21 mouse cellular contexts compared by ENCODE assay signal in the genomic region with DNA sequence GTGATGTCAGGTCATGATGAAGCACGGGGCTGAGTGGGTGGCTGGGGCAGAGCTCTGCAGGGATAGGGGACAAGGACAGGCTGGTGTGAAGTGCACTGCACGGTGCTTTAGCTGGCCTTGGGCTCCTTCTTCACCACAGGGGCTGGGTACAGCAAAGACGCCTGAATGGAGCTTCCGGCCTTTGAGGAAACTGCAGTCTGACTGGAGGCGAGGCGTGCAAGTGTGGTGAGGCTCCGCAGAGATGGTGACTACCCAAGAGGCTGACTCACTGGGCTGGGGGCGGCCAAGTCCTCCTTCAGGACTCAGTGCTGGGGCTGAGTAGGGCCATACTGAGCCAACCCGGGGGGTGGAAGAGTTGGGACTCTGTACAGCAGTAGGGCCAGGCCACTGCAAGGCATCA. TPM values are rescaled to one million over a fixed set of nuclear protein-coding genes. Genes with fewer than 3 reads are reported as not detected.
DNase-seq lines count a peak whose midpoint lies in the region; TF ChIP-seq lines count a peak whose summit lies in the region.
"Had no signal": no experiment of that assay in that cellular context is flagged by ENCODE, and none has a peak within 500 bp of the region (broad histone marks: within the 10 kb centered on the region; RNA-seq: fewer than 3 reads in every experiment).

No protein-coding gene starts in this region.

- H3K4me1 ChIP-seq in embryonic facial prominence, embryonic 10.5 days = peaks cover 26% of the 10 kb centered on the region

- intact Hi-C loops in gastrocnemius, adult 2 months (cut with DNase I) = no loop called here

- no peak overlapping the region for H3K4me3 ChIP-seq in gastrocnemius, adult 2 months
- no peak overlapping the region for H3K4me3 ChIP-seq in embryonic facial prominence, embryonic 10.5 days
- H3K4me3 ChIP-seq: heart, embryonic 10.5 days; neural tube, embryonic 13.5 days had no signal

- no peak for DNase-seq in gastrocnemius, adult 2 months
- DNase-seq in gastrocnemius, postnatal 10 days = no peak
- DNase-seq in thymus, postnatal 14 days = peak; percentile 37
- no peak for DNase-seq in thymus, adult 18-20 months
- no peak for DNase-seq in embryonic facial prominence, embryonic 10.5 days (ENCODE audit: low spot score)
- no peak for DNase-seq in heart, postnatal 4 days
- no peak for DNase-seq in yolk sac, embryonic 10.5 days (ENCODE audit: low spot score)
- DNase-seq: cerebellum, adult 2 months; forebrain, postnatal 0 days; gastrocnemius, postnatal 25 days; heart, postnatal 14 days; kidney, adult 9 months; kidney, postnatal 4 days; liver; liver, postnatal 0 days; lung, postnatal 36 days; right cerebral cortex, postnatal 25 days had no signal

- H3K27me3 ChIP-seq in embryonic facial prominence, embryonic 10.5 days (replicated peaks; ENCODE audit: low read depth, poor library complexity, severe bottlenecking) = peaks cover 4% of the 10 kb centered on the region; the same call in 1 of the 2 replicates
- H3K27me3 ChIP-seq: neural tube, embryonic 13.5 days had no signal

- H3K9me3 ChIP-seq in embryonic facial prominence, embryonic 10.5 days = no peaks in the 10 kb centered on the region
- H3K9me3 ChIP-seq: heart, embryonic 10.5 days; neural tube, embryonic 13.5 days had no signal

- WGBS in embryonic facial prominence, embryonic 10.5 days = 79% methylated on average over 9 of the region's 9 CpGs

- H3K27ac ChIP-seq in gastrocnemius, adult 2 months = peak overlapping the region; percentile 46; the same call in 1 of the 2 replicates
- H3K27ac ChIP-seq in embryonic facial prominence, embryonic 10.5 days (replicated peaks) = peak overlapping the region; percentile 58; the same call in 1 of the 2 replicates
- H3K27ac ChIP-seq: neural tube, embryonic 13.5 days had no signal

- H3K36me3 ChIP-seq in embryonic facial prominence, embryonic 10.5 days (replicated peaks) = no peaks in the 10 kb centered on the region
- H3K36me3 ChIP-seq: heart, embryonic 10.5 days; neural tube, embryonic 13.5 days had no signal

- TF ChIP-seq CTCF in gastrocnemius, adult 2 months (IDR thresholded peaks at IDR 0.05) = no peak

RNA-seq across cellular contexts. Expression of a gene that starts 22.3 kb away (rescaled TPM):
- total RNA-seq in gastrocnemius, adult 2 months (2021) = 10 to 100 TPM; 26.5 to 37.3 TPM
- total RNA-seq in gastrocnemius, postnatal 10 days (2021) = 10 to 100 TPM; 25.5 to 38.6 TPM
- 9.9 and 10.2 TPM in 2 replicates for polyA plus RNA-seq in embryonic facial prominence, embryonic 10.5 days (2016; fragmentation: Nextera tagmentation; extraction: Ambion mirVana)
- 10 to 100 TPM; 33.5 to 37.4 TPM for total RNA-seq in heart, postnatal 4 days (2021)

RNA-seq across cellular contexts. Expression of a gene that starts 28.6 kb away (rescaled TPM):
- total RNA-seq in gastrocnemius, adult 2 months (2021) = not detected
- total RNA-seq in gastrocnemius, postnatal 10 days (2021) = not detected
- polyA plus RNA-seq in embryonic facial prominence, embryonic 10.5 days (2016; fragmentation: Nextera tagmentation; extraction: Ambion mirVana) = 0.83 and 0.86 TPM in 2 replicates
- total RNA-seq in heart, postnatal 4 days (2021) = not detected
- total RNA-seq: gastrocnemius, postnatal 25 days; heart, postnatal 14 days; monocyte, adult 5-6 weeks had no signal
- polyA plus RNA-seq: liver, postnatal 0 days; urinary bladder, adult 2 months had no signal
